Comparison of ENCODE assay signal across 8 mouse cellular contexts in genomic region chr11:118511851-118512250, GRCm38 (mm10). TPM values are rescaled to one million over a fixed set of nuclear protein-coding genes. Genes with fewer than 3 reads are reported as not detected.
DNase-seq lines count a peak whose midpoint lies in the region; ATAC-seq lines count a peak whose summit lies in the region.

No protein-coding gene starts in this region.

- H3K27ac ChIP-seq in stomach, embryonic 16.5 days (ENCODE audit: low read length) = no peak overlapping the region

- WGBS in stomach, embryonic 16.5 days = 29% methylated on average over 6 of the region's 6 CpGs

- no peak overlapping the region for H3K4me3 ChIP-seq in stomach, embryonic 16.5 days (replicated peaks; ENCODE audit: low read length)

- no peaks in the 10 kb centered on the region for H3K27me3 ChIP-seq in stomach, embryonic 16.5 days (ENCODE audit: control insufficient read depth, insufficient read depth, low read length)

- peak overlapping the region; percentile 31; the same call in 1 of the 2 replicates for H3K9ac ChIP-seq in stomach, embryonic 16.5 days (ENCODE audit: low read length)

- no peak overlapping the region for H3K4me2 ChIP-seq in stomach, embryonic 16.5 days (ENCODE audit: low read depth, low read length)

- ATAC-seq in cerebellum, adult (ENCODE audit: insufficient number of reproducible peaks, low FRiP score, low TSS enrichment) = no peak
- ATAC-seq in stomach, embryonic 16.5 days (ENCODE audit: insufficient read depth, low FRiP score) = peak; percentile 27

- H3K4me1 ChIP-seq in stomach, embryonic 16.5 days (ENCODE audit: control insufficient read depth, insufficient read depth, low read length) = peaks cover 14% of the 10 kb centered on the region

- no peaks in the 10 kb centered on the region for H3K36me3 ChIP-seq in stomach, embryonic 16.5 days (ENCODE audit: control insufficient read depth, insufficient read depth, low read length)

- intact Hi-C loops in left cerebral cortex, postnatal 14 days (cut with DNase I) = no loop called here

- DNase-seq in cerebellum, adult 11-12 months = peak; percentile 63
- DNase-seq in urinary bladder, postnatal 14 days (ENCODE audit: low spot score) = peak; percentile 50
- DNase-seq in urinary bladder, adult 18-20 months (ENCODE audit: low spot score in 2 of 2) = no peak
- peak; percentile 60 for DNase-seq in kidney, adult 11 months
- DNase-seq in left cerebral cortex, postnatal 14 days (ENCODE audit: low spot score in 2 of 2) = peak; percentile 62 to 68
- no peak for DNase-seq in urinary bladder, postnatal 25 days (ENCODE audit: low spot score)

- H3K9me3 ChIP-seq in stomach, embryonic 16.5 days (replicated peaks; ENCODE audit: control insufficient read depth, low read length) = no peaks in the 10 kb centered on the region

RNA-seq across cellular contexts. Expression of gene Engase, which starts 35.2 kb away (rescaled TPM):
- total RNA-seq in left cerebral cortex, postnatal 14 days (2021) = 10 to 100 TPM; 13.3 to 13.6 TPM
- 10.0 and 11.3 TPM in 2 replicates for polyA plus RNA-seq in stomach, embryonic 16.5 days (2015; fragmentation: Nextera tagmentation; extraction: Ambion mirVana)

Comparison
In these comparisons a context has a peak if more than half of its experiments do, and no peak if none do; other contexts are left out.
1. DNase-seq: peak in cerebellum, adult 11-12 months (single experiment), urinary bladder, postnatal 14 days (single experiment), kidney, adult 11 months (single experiment) and left cerebral cortex, postnatal 14 days (2 of 2); none in urinary bladder, adult 18-20 months (0 of 2) and urinary bladder, postnatal 25 days (single experiment).